8 mouse cellular contexts compared by ENCODE assay signal in genomic region chr1:176996630-176997201, GRCm38 (mm10).
DNase-seq lines count a peak whose midpoint lies in the region; ATAC-seq and TF ChIP-seq lines count a peak whose summit lies in the region.

No protein-coding gene starts in this region.

- peak; percentile 55 for DNase-seq in CD4-positive helper T cell, adult 2 months (ENCODE audit: low read depth, low spot score)
- DNase-seq in limb, embryonic 10.5 days (ENCODE audit: low spot score) = peak; percentile 38
- DNase-seq in spleen, postnatal 36 days (ENCODE audit: low spot score in 2 of 2) = peak; percentile 80 to 85
- DNase-seq in MN1 (ENCODE audit: low spot score) = no peak

- H3K9me3 ChIP-seq in intestine, postnatal 0 days (ENCODE audit: control insufficient read depth) = no peaks in the 10 kb centered on the region
- no peaks in the 10 kb centered on the region for H3K9me3 ChIP-seq in limb, embryonic 10.5 days (replicated peaks)
- no peaks in the 10 kb centered on the region for H3K9me3 ChIP-seq in midbrain, embryonic 13.5 days

- no peak for TF ChIP-seq POLR2A in bone marrow, adult 2 months (IDR thresholded peaks at IDR 0.05; ENCODE audit: borderline replicate concordance, control insufficient read depth, low read depth, low read length)

- no peaks in the 10 kb centered on the region for H3K36me3 ChIP-seq in intestine, postnatal 0 days (ENCODE audit: control insufficient read depth, insufficient read depth)
- H3K36me3 ChIP-seq in limb, embryonic 10.5 days = no peaks in the 10 kb centered on the region
- no peaks in the 10 kb centered on the region for H3K36me3 ChIP-seq in midbrain, embryonic 13.5 days

- H3K9ac ChIP-seq in intestine, postnatal 0 days (ENCODE audit: low read depth, low read length) = no peak overlapping the region
- H3K9ac ChIP-seq in midbrain, embryonic 13.5 days (replicated peaks) = no peak overlapping the region; the same call in 1 of the 2 replicates

- TF ChIP-seq CTCF in bone marrow, adult 2 months (IDR thresholded peaks at IDR 0.05; ENCODE audit: control insufficient read depth, insufficient read depth, low read length) = no peak
- no peak for TF ChIP-seq CTCF in intestine, postnatal 0 days (IDR thresholded peaks at IDR 0.05; ENCODE audit: low read depth)

- peak overlapping the region; percentile 4 for H3K4me3 ChIP-seq in bone marrow, adult 2 months (replicated peaks; ENCODE audit: control insufficient read depth, low read depth, low read length)
- peak overlapping the region; percentile 37 for H3K4me3 ChIP-seq in intestine, postnatal 0 days (ENCODE audit: low read depth, low read length)
- no peak overlapping the region for H3K4me3 ChIP-seq in limb, embryonic 10.5 days
- H3K4me3 ChIP-seq in midbrain, embryonic 13.5 days (replicated peaks) = no peak overlapping the region

- 11% methylated on average over 16 of the region's 16 CpGs for WGBS in bone marrow, adult 2 months
- WGBS in intestine, postnatal 0 days = 46% methylated on average over 16 of the region's 16 CpGs
- 66% methylated on average over 16 of the region's 16 CpGs for WGBS in limb, embryonic 10.5 days
- 16% methylated on average over 16 of the region's 16 CpGs for WGBS in midbrain, embryonic 13.5 days

- H3K4me2 ChIP-seq in intestine, postnatal 0 days (replicated peaks; ENCODE audit: low read depth) = peak overlapping the region; percentile 64
- peak overlapping the region; percentile 55 for H3K4me2 ChIP-seq in midbrain, embryonic 13.5 days (replicated peaks)

- H3K4me1 ChIP-seq in bone marrow, adult 2 months (ENCODE audit: control insufficient read depth, insufficient read depth, low read length) = peaks cover 13% of the 10 kb centered on the region
- H3K4me1 ChIP-seq in intestine, postnatal 0 days (replicated peaks; ENCODE audit: control insufficient read depth, insufficient read depth, low read length) = 0 out of 2 replicates have a peak, but pooled peaks cover 9% of the 10 kb centered on the region
- peaks cover 55% of the 10 kb centered on the region for H3K4me1 ChIP-seq in limb, embryonic 10.5 days
- peaks cover 75% of the 10 kb centered on the region for H3K4me1 ChIP-seq in midbrain, embryonic 13.5 days (replicated peaks)

- ATAC-seq in granulocyte monocyte progenitor cell, adult 5-6 weeks (replicated peaks; ENCODE audit: poor library complexity, severe bottlenecking) = peak; percentile 52
- ATAC-seq in intestine, postnatal 0 days = no peak
- no peak for ATAC-seq in midbrain, embryonic 13.5 days

- peak overlapping the region; percentile 43 for H3K27ac ChIP-seq in bone marrow, adult 2 months (ENCODE audit: control insufficient read depth, insufficient read depth, low read depth, low read length, poor library complexity)
- H3K27ac ChIP-seq in intestine, postnatal 0 days (ENCODE audit: low read depth, low read length) = peak overlapping the region; percentile 72
- peak overlapping the region; percentile 56 for H3K27ac ChIP-seq in limb, embryonic 10.5 days
- H3K27ac ChIP-seq in midbrain, embryonic 13.5 days = peak overlapping the region; percentile 89

- no peaks in the 10 kb centered on the region for H3K27me3 ChIP-seq in intestine, postnatal 0 days (replicated peaks; ENCODE audit: control insufficient read depth, insufficient read depth, low read length)
- peaks cover 21% of the 10 kb centered on the region for H3K27me3 ChIP-seq in limb, embryonic 10.5 days (ENCODE audit: low read depth, poor library complexity, severe bottlenecking)
- no peaks in the 10 kb centered on the region for H3K27me3 ChIP-seq in midbrain, embryonic 13.5 days

Comparison
In these comparisons a context has a peak if more than half of its experiments do, and no peak if none do; other contexts are left out.
1. H3K4me3 ChIP-seq: peak in bone marrow, adult 2 months (single experiment) and intestine, postnatal 0 days (single experiment); none in limb, embryonic 10.5 days (single experiment) and midbrain, embryonic 13.5 days (single experiment).
2. Peak in every context shown above with its lines, with median percentiles within 50 percentile points of each other: H3K27ac ChIP-seq.